32 mouse cellular contexts compared by ENCODE assay signal in the genomic region with DNA sequence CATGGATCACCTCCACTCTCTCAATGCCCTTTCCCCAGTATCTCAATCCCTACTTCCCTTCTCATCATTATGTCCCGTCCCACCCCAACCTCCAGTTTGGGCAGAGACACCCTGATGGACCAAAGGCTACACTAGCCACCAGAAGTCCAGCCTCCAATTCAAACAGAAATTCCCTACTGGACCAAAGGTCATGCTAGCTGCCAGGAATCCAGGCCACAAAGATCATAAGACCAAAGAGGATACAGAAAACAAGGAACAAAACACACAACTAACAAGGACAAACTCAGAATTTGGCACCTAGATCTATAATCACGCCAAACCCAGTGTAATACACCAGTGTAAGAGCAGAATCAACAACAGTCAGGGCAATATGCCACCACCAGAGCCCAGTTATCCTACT. TPM values are rescaled to one million over a fixed set of nuclear protein-coding genes. Genes with fewer than 3 reads are reported as not detected.
DNase-seq lines count a peak whose midpoint lies in the region; ATAC-seq and TF ChIP-seq lines count a peak whose summit lies in the region.
"Had no signal": no experiment of that assay in that cellular context is flagged by ENCODE, and none has a peak within 500 bp of the region (broad histone marks: within the 10 kb centered on the region; RNA-seq: fewer than 3 reads in every experiment).

No protein-coding gene starts in this region.

- intact Hi-C loops in left cerebral cortex, postnatal 10 days (cut with DNase I), result no loop called here

- H3K4me3 ChIP-seq in liver, adult 2 months (ENCODE audit: insufficient read depth, low read depth, low read length), result no peak overlapping the region
- H3K4me3 ChIP-seq in liver, embryonic 15.5 days (replicated peaks), result no peak overlapping the region
- H3K4me3 ChIP-seq in hindbrain, embryonic 10.5 days, result no peak overlapping the region
- H3K4me3 ChIP-seq: embryonic facial prominence, embryonic 13.5 days; forebrain, embryonic 13.5 days; layer of hippocampus, adult 2 months; limb, embryonic 12.5 days; midbrain, embryonic 12.5 days; neural tube, embryonic 15.5 days; stomach, embryonic 15.5 days had no signal

- peak; percentile 58; the same call in 1 of the 2 replicates for ATAC-seq in liver, embryonic 15.5 days (ENCODE audit: insufficient read depth)
- ATAC-seq: forebrain, embryonic 13.5 days; hindbrain, postnatal 0 days; intestine, embryonic 16.5 days had no signal

- WGBS in liver, adult 2 months, result 15% methylated on average over 2 of the region's 2 CpGs
- WGBS in liver, embryonic 15.5 days (ENCODE audit: insufficient replicate concordance), result 41% methylated on average over 2 of the region's 2 CpGs
- 83% methylated on average over 2 of the region's 2 CpGs for WGBS in hindbrain, embryonic 10.5 days

- H3K4me2 ChIP-seq in liver, embryonic 15.5 days, result no peak overlapping the region
- H3K4me2 ChIP-seq: embryonic facial prominence, embryonic 13.5 days; forebrain, embryonic 13.5 days; heart, embryonic 11.5 days; limb, embryonic 12.5 days; lung, embryonic 14.5 days; midbrain, embryonic 12.5 days; neural tube, embryonic 15.5 days; stomach, embryonic 15.5 days had no signal

- peak overlapping the region; percentile 70 for H3K27ac ChIP-seq in liver, adult 2 months (replicated peaks; ENCODE audit: insufficient read depth, low read depth, low read length)
- H3K27ac ChIP-seq in liver, embryonic 15.5 days (replicated peaks), result peak overlapping the region; percentile 45
- H3K27ac ChIP-seq in hindbrain, embryonic 10.5 days, result no peak overlapping the region
- H3K27ac ChIP-seq: embryonic facial prominence, embryonic 13.5 days; forebrain, embryonic 13.5 days; hindbrain, postnatal 0 days; layer of hippocampus, adult 2 months; limb, embryonic 12.5 days; midbrain, embryonic 12.5 days; neural tube, embryonic 15.5 days; stomach, embryonic 15.5 days had no signal

- TF ChIP-seq CTCF in liver, adult 2 months (IDR thresholded peaks at IDR 0.05; ENCODE audit: low read depth, low read length), result no peak

- H3K36me3 ChIP-seq in liver, adult 2 months (ENCODE audit: control insufficient read depth, insufficient read depth, low read length), result no peaks in the 10 kb centered on the region
- H3K36me3 ChIP-seq in liver, embryonic 15.5 days (replicated peaks), result no peaks in the 10 kb centered on the region
- H3K36me3 ChIP-seq in hindbrain, embryonic 10.5 days, result no peaks in the 10 kb centered on the region
- H3K36me3 ChIP-seq: embryonic facial prominence, embryonic 13.5 days; limb, embryonic 12.5 days; midbrain, embryonic 12.5 days; neural tube, embryonic 15.5 days; stomach, embryonic 15.5 days had no signal

- DNase-seq in adrenal gland, postnatal 14 days, result peak; percentile 56
- no peak for DNase-seq in adrenal gland, adult 2 months
- DNase-seq in liver, adult 2 months (ENCODE audit: extremely low read depth, low read depth, low spot score), result peak; percentile 100
- no peak for DNase-seq in liver
- no peak for DNase-seq in left cerebral cortex, postnatal 10 days (ENCODE audit: extremely low spot score in 1 of 2, low spot score in 2 of 2)
- DNase-seq in hindbrain, embryonic 10.5 days (ENCODE audit: low spot score), result no peak
- DNase-seq: cerebellum, adult 2 months; cerebellum, postnatal 25 days; embryo, embryonic 11 days; gastrocnemius, postnatal 10 days; layer of hippocampus, postnatal 36 days; lung, embryonic 14.5 days; right cerebral cortex, adult 18-20 months; right cerebral cortex, postnatal 4 days; thymus, postnatal 36 days had no signal

- no peak overlapping the region for H3K9ac ChIP-seq in liver, adult 2 months (ENCODE audit: low read depth, low read length)
- H3K9ac ChIP-seq in liver, embryonic 15.5 days, result no peak overlapping the region
- H3K9ac ChIP-seq: embryonic facial prominence, embryonic 13.5 days; forebrain, embryonic 13.5 days; limb, embryonic 12.5 days; lung, embryonic 14.5 days; midbrain, embryonic 12.5 days; neural tube, embryonic 15.5 days; stomach, embryonic 15.5 days had no signal

- no peaks in the 10 kb centered on the region for H3K79me2 ChIP-seq in liver, adult 2 months (ENCODE audit: control insufficient read depth, insufficient read depth, low read length)

- H3K27me3 ChIP-seq in liver, adult 2 months (ENCODE audit: control insufficient read depth, insufficient read depth, low read length), result no peaks in the 10 kb centered on the region
- no peaks in the 10 kb centered on the region for H3K27me3 ChIP-seq in liver, embryonic 15.5 days
- H3K27me3 ChIP-seq in hindbrain, embryonic 10.5 days (ENCODE audit: insufficient read depth, poor library complexity, severe bottlenecking), result peaks cover 4% of the 10 kb centered on the region; the same call in 1 of the 2 replicates
- H3K27me3 ChIP-seq: embryonic facial prominence, embryonic 13.5 days; limb, embryonic 12.5 days; midbrain, embryonic 12.5 days; neural tube, embryonic 15.5 days; stomach, embryonic 15.5 days had no signal

- no peaks in the 10 kb centered on the region for H3K9me3 ChIP-seq in liver, embryonic 15.5 days (replicated peaks)
- H3K9me3 ChIP-seq in hindbrain, embryonic 10.5 days, result no peaks in the 10 kb centered on the region
- H3K9me3 ChIP-seq: embryonic facial prominence, embryonic 13.5 days; forebrain, embryonic 13.5 days; limb, embryonic 12.5 days; midbrain, embryonic 12.5 days; neural tube, embryonic 15.5 days; stomach, embryonic 15.5 days had no signal

- peaks cover 15% of the 10 kb centered on the region for H3K4me1 ChIP-seq in liver, adult 2 months (ENCODE audit: control insufficient read depth, insufficient read depth, low read length)
- H3K4me1 ChIP-seq in liver, embryonic 15.5 days (replicated peaks), result peaks cover 26% of the 10 kb centered on the region
- no peaks in the 10 kb centered on the region for H3K4me1 ChIP-seq in hindbrain, embryonic 10.5 days (replicated peaks)
- H3K4me1 ChIP-seq: embryonic facial prominence, embryonic 13.5 days; forebrain, embryonic 13.5 days; limb, embryonic 12.5 days; midbrain, embryonic 12.5 days; neural tube, embryonic 15.5 days; stomach, embryonic 15.5 days had no signal

- no peak for TF ChIP-seq POLR2A in liver, adult 2 months (IDR thresholded peaks at IDR 0.05; ENCODE audit: extremely low read depth, insufficient read depth, low read length)

RNA-seq across cellular contexts. Expression of a gene that starts 6.8 kb away (rescaled TPM):
- not detected in 2 replicates for total RNA-seq in adrenal gland, postnatal 14 days (2021)
- total RNA-seq in adrenal gland, adult 2 months (2021), result not detected
- not detected in 2 replicates for polyA plus RNA-seq in adrenal gland, adult 2 months (2012; rRNA removed)
- total RNA-seq in liver, adult 2 months (2014; rRNA removed), result not detected in 2 replicates
- polyA plus RNA-seq in liver, adult 2 months (2012; rRNA removed), result not detected in 2 replicates
- not detected in 2 replicates for polyA plus RNA-seq in liver, embryonic 15.5 days (2015; fragmentation: Nextera tagmentation; extraction: Ambion mirVana)
- not detected for total RNA-seq in left cerebral cortex, postnatal 10 days (2021)
- not detected in 2 replicates for polyA plus RNA-seq in hindbrain, embryonic 10.5 days (2016; fragmentation: Nextera tagmentation; extraction: Ambion mirVana)
- total RNA-seq: gastrocnemius, postnatal 10 days; granulocyte monocyte progenitor cell, adult 5-6 weeks; hematopoietic stem cell, adult 5-6 weeks; hindbrain, postnatal 0 days; layer of hippocampus, adult 2 months; left cerebral cortex, postnatal 14 days had no signal
- polyA plus RNA-seq: cerebellum, adult 2 months; embryonic facial prominence, embryonic 13.5 days; forebrain, embryonic 13.5 days; frontal cortex, adult 2 months; hindbrain, postnatal 0 days; limb, embryonic 12.5 days; lung, embryonic 14.5 days; stomach, embryonic 15.5 days had no signal

RNA-seq across cellular contexts. Expression of a gene that starts 7.8 kb away (rescaled TPM):
- 14.9 and 15.5 TPM in 2 replicates for total RNA-seq in adrenal gland, postnatal 14 days (2021)
- 10 to 100 TPM; 13.6 to 19.6 TPM for total RNA-seq in adrenal gland, adult 2 months (2021)
- 5.5 and 5.6 TPM in 2 replicates for polyA plus RNA-seq in adrenal gland, adult 2 months (2012; rRNA removed)
- 5.7 and 6.8 TPM in 2 replicates for total RNA-seq in liver, adult 2 months (2014; rRNA removed)
- polyA plus RNA-seq in liver, adult 2 months (2012; rRNA removed), result 5.6 and 7.1 TPM in 2 replicates
- polyA plus RNA-seq in liver, embryonic 15.5 days (2015; fragmentation: Nextera tagmentation; extraction: Ambion mirVana), result 10.5 and 12.0 TPM in 2 replicates
- total RNA-seq in left cerebral cortex, postnatal 10 days (2021), result 10 to 100 TPM; 18.9 to 20.9 TPM
- polyA plus RNA-seq in hindbrain, embryonic 10.5 days (2016; fragmentation: Nextera tagmentation; extraction: Ambion mirVana), result 21.1 and 21.3 TPM in 2 replicates

RNA-seq across cellular contexts. Expression of a gene that starts 12.7 kb away (rescaled TPM):
- total RNA-seq in adrenal gland, postnatal 14 days (2021), result 14.2 and 14.5 TPM in 2 replicates
- total RNA-seq in adrenal gland, adult 2 months (2021), result 10 to 100 TPM; 16.1 to 17.3 TPM
- polyA plus RNA-seq in adrenal gland, adult 2 months (2012; rRNA removed), result 12.5 and 13.2 TPM in 2 replicates
- total RNA-seq in liver, adult 2 months (2014; rRNA removed), result 10.3 and 12.2 TPM in 2 replicates
- 9.6 and 10.6 TPM in 2 replicates for polyA plus RNA-seq in liver, adult 2 months (2012; rRNA removed)
- polyA plus RNA-seq in liver, embryonic 15.5 days (2015; fragmentation: Nextera tagmentation; extraction: Ambion mirVana), result 9.8 and 10.0 TPM in 2 replicates
- total RNA-seq in left cerebral cortex, postnatal 10 days (2021), result 10 to 100 TPM; 14.3 to 15.2 TPM
- 22.4 and 24.4 TPM in 2 replicates for polyA plus RNA-seq in hindbrain, embryonic 10.5 days (2016; fragmentation: Nextera tagmentation; extraction: Ambion mirVana)

RNA-seq across cellular contexts. Expression of a gene that starts 19.7 kb away (rescaled TPM):
- total RNA-seq in adrenal gland, postnatal 14 days (2021), result not detected in 2 replicates
- not detected for total RNA-seq in adrenal gland, adult 2 months (2021)
- polyA plus RNA-seq in adrenal gland, adult 2 months (2012; rRNA removed), result 0.21 TPM in 1 of 2 replicates, not detected in the other
- total RNA-seq in liver, adult 2 months (2014; rRNA removed), result not detected in 2 replicates
- polyA plus RNA-seq in liver, adult 2 months (2012; rRNA removed), result not detected in 2 replicates
- not detected in 2 replicates for polyA plus RNA-seq in liver, embryonic 15.5 days (2015; fragmentation: Nextera tagmentation; extraction: Ambion mirVana)
- total RNA-seq in left cerebral cortex, postnatal 10 days (2021), result not detected
- polyA plus RNA-seq in hindbrain, embryonic 10.5 days (2016; fragmentation: Nextera tagmentation; extraction: Ambion mirVana), result not detected in 2 replicates
- total RNA-seq: gastrocnemius, postnatal 10 days; granulocyte monocyte progenitor cell, adult 5-6 weeks; hematopoietic stem cell, adult 5-6 weeks; hindbrain, postnatal 0 days; layer of hippocampus, adult 2 months; layer of hippocampus, postnatal 36 days; left cerebral cortex, postnatal 14 days; megakaryocyte, adult 5-6 weeks had no signal
- polyA plus RNA-seq: cerebellum, adult 2 months; embryonic facial prominence, embryonic 13.5 days; forebrain, embryonic 13.5 days; frontal cortex, adult 2 months; heart, embryonic 11.5 days; heart, postnatal 0 days; hindbrain, postnatal 0 days; intestine, embryonic 16.5 days; limb, embryonic 12.5 days; lung, embryonic 14.5 days; midbrain, embryonic 12.5 days; neural tube, embryonic 15.5 days; stomach, embryonic 15.5 days had no signal

RNA-seq across cellular contexts. Expression of a gene that starts 33.1 kb away (rescaled TPM):
- 36.9 and 42.5 TPM in 2 replicates for total RNA-seq in adrenal gland, postnatal 14 days (2021)
- total RNA-seq in adrenal gland, adult 2 months (2021), result 10 to 100 TPM; 40.2 to 60.5 TPM
- polyA plus RNA-seq in adrenal gland, adult 2 months (2012; rRNA removed), result 62.4 and 63.2 TPM in 2 replicates
- total RNA-seq in liver, adult 2 months (2014; rRNA removed), result 10.8 and 14.2 TPM in 2 replicates
- 10.7 and 16.0 TPM in 2 replicates for polyA plus RNA-seq in liver, adult 2 months (2012; rRNA removed)
- polyA plus RNA-seq in liver, embryonic 15.5 days (2015; fragmentation: Nextera tagmentation; extraction: Ambion mirVana), result 10.6 and 11.9 TPM in 2 replicates
- total RNA-seq in left cerebral cortex, postnatal 10 days (2021), result 10 to 100 TPM; 20.4 to 20.9 TPM
- polyA plus RNA-seq in hindbrain, embryonic 10.5 days (2016; fragmentation: Nextera tagmentation; extraction: Ambion mirVana), result 18.7 and 19.3 TPM in 2 replicates

Comparison
In these comparisons a context has a peak if more than half of its experiments do, and no peak if none do; other contexts are left out.
1. DNase-seq: peak in adrenal gland, postnatal 14 days (single experiment) and liver, adult 2 months (single experiment); none in adrenal gland, adult 2 months (single experiment), liver (single experiment), left cerebral cortex, postnatal 10 days (0 of 2) and hindbrain, embryonic 10.5 days (single experiment).